Mouse (Mus musculus): Measurements from ENCODE around the gene Tmem210. TPM values are rescaled to one million over a fixed set of nuclear protein-coding genes. Genes with fewer than 3 reads are reported as not detected.

Gene Tmem210
- polyA plus RNA-seq, 1 experiment from 2014 or later, result not detected

Other genes starting within 250 kb of the Tmem210 start
- 186 and 223 TPM in 2 replicates for gene Nsmf, start 233.8 kb upstream of the Tmem210 start, polyA plus RNA-seq (2015; fragmentation: Nextera tagmentation; extraction: Ambion mirVana)
- gene Entpd8, start 207.8 kb upstream of the Tmem210 start, polyA plus RNA-seq (2015; fragmentation: Nextera tagmentation; extraction: Ambion mirVana), result not detected in 2 replicates
- gene Noxa1, start 193.0 kb upstream of the Tmem210 start, polyA plus RNA-seq (2015; fragmentation: Nextera tagmentation; extraction: Ambion mirVana), result not detected in 2 replicates
- gene Nrarp, start 107.4 kb upstream of the Tmem210 start, polyA plus RNA-seq (2015; fragmentation: Nextera tagmentation; extraction: Ambion mirVana), result 15.8 and 22.0 TPM in 2 replicates
- gene Tor4a, start 91.3 kb upstream of the Tmem210 start, polyA plus RNA-seq (2015; fragmentation: Nextera tagmentation; extraction: Ambion mirVana), result 0.85 and 1.6 TPM in 2 replicates
- gene Nelfb, start 76.7 kb upstream of the Tmem210 start, polyA plus RNA-seq (2015; fragmentation: Nextera tagmentation; extraction: Ambion mirVana), result 91.7 and 101 TPM in 2 replicates
- not detected in 2 replicates for gene Stpg3, start 73.5 kb upstream of the Tmem210 start, polyA plus RNA-seq (2015; fragmentation: Nextera tagmentation; extraction: Ambion mirVana)
- gene Fam166a, start 69.4 kb upstream of the Tmem210 start, polyA plus RNA-seq (2015; fragmentation: Nextera tagmentation; extraction: Ambion mirVana), result not detected in 2 replicates
- gene Tubb4b, start 63.4 kb upstream of the Tmem210 start, polyA plus RNA-seq (2015; fragmentation: Nextera tagmentation; extraction: Ambion mirVana), result 394 TPM in 2 replicates
- not detected in 2 replicates for gene Slc34a3, start 53.8 kb upstream of the Tmem210 start, polyA plus RNA-seq (2015; fragmentation: Nextera tagmentation; extraction: Ambion mirVana)
- gene Rnf224, start 51.4 kb upstream of the Tmem210 start, polyA plus RNA-seq (2015; fragmentation: Nextera tagmentation; extraction: Ambion mirVana), result not detected in 2 replicates
- 91.6 and 106 TPM in 2 replicates for gene Rnf208, start 45.9 kb upstream of the Tmem210 start, polyA plus RNA-seq (2015; fragmentation: Nextera tagmentation; extraction: Ambion mirVana)
- gene Cysrt1, start 45.7 kb upstream of the Tmem210 start, polyA plus RNA-seq (2015; fragmentation: Nextera tagmentation; extraction: Ambion mirVana), result 0.33 TPM in 1 of 2 replicates, not detected in the other
- 5.8 and 9.0 TPM in 2 replicates for gene AL732309.1, start 41.3 kb upstream of the Tmem210 start, polyA plus RNA-seq (2015; fragmentation: Nextera tagmentation; extraction: Ambion mirVana)
- gene Tmem203, start 32.7 kb upstream of the Tmem210 start, polyA plus RNA-seq (2015; fragmentation: Nextera tagmentation; extraction: Ambion mirVana), result 16.0 and 16.2 TPM in 2 replicates
- 14.8 and 16.4 TPM in 2 replicates for gene Tprn, start 25.5 kb upstream of the Tmem210 start, polyA plus RNA-seq (2015; fragmentation: Nextera tagmentation; extraction: Ambion mirVana)
- 199 and 204 TPM in 2 replicates for gene Ssna1, start 15.7 kb upstream of the Tmem210 start, polyA plus RNA-seq (2015; fragmentation: Nextera tagmentation; extraction: Ambion mirVana)
- gene Anapc2, start 15.7 kb upstream of the Tmem210 start, polyA plus RNA-seq (2015; fragmentation: Nextera tagmentation; extraction: Ambion mirVana), result 150 and 159 TPM in 2 replicates
- 0.21 TPM in 1 of 2 replicates, not detected in the other for gene Lrrc26, start 1.8 kb downstream of the Tmem210 start, polyA plus RNA-seq (2015; fragmentation: Nextera tagmentation; extraction: Ambion mirVana)
- gene Grin1, start 31.0 kb downstream of the Tmem210 start, polyA plus RNA-seq (2015; fragmentation: Nextera tagmentation; extraction: Ambion mirVana), result 19.0 and 29.4 TPM in 2 replicates
- 50.6 and 54.6 TPM in 2 replicates for gene Man1b1, start 44.2 kb downstream of the Tmem210 start, polyA plus RNA-seq (2015; fragmentation: Nextera tagmentation; extraction: Ambion mirVana)
- 21.5 and 26.9 TPM in 2 replicates for gene Dpp7, start 68.2 kb downstream of the Tmem210 start, polyA plus RNA-seq (2015; fragmentation: Nextera tagmentation; extraction: Ambion mirVana)
- 3.3 and 7.5 TPM in 2 replicates for gene Uap1l1, start 77.5 kb downstream of the Tmem210 start, polyA plus RNA-seq (2015; fragmentation: Nextera tagmentation; extraction: Ambion mirVana)
- 23.8 and 29.9 TPM in 2 replicates for gene Sapcd2, start 84.2 kb downstream of the Tmem210 start, polyA plus RNA-seq (2015; fragmentation: Nextera tagmentation; extraction: Ambion mirVana)
- gene Entpd2, start 107.7 kb downstream of the Tmem210 start, polyA plus RNA-seq (2015; fragmentation: Nextera tagmentation; extraction: Ambion mirVana), result 5.2 and 6.2 TPM in 2 replicates
- gene Npdc1, start 111.2 kb downstream of the Tmem210 start, polyA plus RNA-seq (2015; fragmentation: Nextera tagmentation; extraction: Ambion mirVana), result 384 and 515 TPM in 2 replicates
- gene Fut7, start 135.1 kb downstream of the Tmem210 start, polyA plus RNA-seq (2015; fragmentation: Nextera tagmentation; extraction: Ambion mirVana), result 0.31 TPM in 1 of 2 replicates, not detected in the other
- 12.2 and 14.9 TPM in 2 replicates for gene Abca2, start 140.6 kb downstream of the Tmem210 start, polyA plus RNA-seq (2015; fragmentation: Nextera tagmentation; extraction: Ambion mirVana)
- 2.4 and 4.6 TPM in 2 replicates for gene Clic3, start 168.7 kb downstream of the Tmem210 start, polyA plus RNA-seq (2015; fragmentation: Nextera tagmentation; extraction: Ambion mirVana)
- gene Paxx, start 172.9 kb downstream of the Tmem210 start, polyA plus RNA-seq (2015; fragmentation: Nextera tagmentation; extraction: Ambion mirVana), result 89.2 and 108 TPM in 2 replicates
- 212 and 217 TPM in 2 replicates for gene Ptgds, start 181.9 kb downstream of the Tmem210 start, polyA plus RNA-seq (2015; fragmentation: Nextera tagmentation; extraction: Ambion mirVana)
- gene Lcn12, start 205.8 kb downstream of the Tmem210 start, polyA plus RNA-seq (2015; fragmentation: Nextera tagmentation; extraction: Ambion mirVana), result not detected in 2 replicates
- gene Fbxw5, start 212.6 kb downstream of the Tmem210 start, polyA plus RNA-seq (2015; fragmentation: Nextera tagmentation; extraction: Ambion mirVana), result 133 and 156 TPM in 2 replicates
- gene C8g, start 213.6 kb downstream of the Tmem210 start, polyA plus RNA-seq (2015; fragmentation: Nextera tagmentation; extraction: Ambion mirVana), result 4.4 and 4.5 TPM in 2 replicates

All from forebrain, embryonic 16.5 days (tissue).